9 mouse cellular contexts compared by ENCODE assay signal in the genomic region with DNA sequence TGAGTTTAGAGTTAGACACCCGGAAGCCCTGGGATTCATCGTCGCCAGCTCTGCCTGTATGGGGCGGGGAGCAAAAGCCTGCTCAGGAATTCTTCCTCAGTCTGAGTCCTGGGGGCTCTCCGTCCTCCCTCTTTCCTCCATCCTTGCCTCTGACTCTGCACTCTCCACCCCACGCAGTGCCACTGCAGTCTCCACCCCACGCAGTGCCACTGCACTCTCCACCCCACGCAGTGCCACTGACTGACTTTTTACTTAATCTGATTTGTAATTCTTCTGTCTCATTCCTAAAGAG. TPM values are rescaled to one million over a fixed set of nuclear protein-coding genes. Genes with fewer than 3 reads are reported as not detected.
DNase-seq lines count a peak whose midpoint lies in the region; ATAC-seq and TF ChIP-seq lines count a peak whose summit lies in the region.
"Had no signal": no experiment of that assay in that cellular context is flagged by ENCODE, and none has a peak within 500 bp of the region (broad histone marks: within the 10 kb centered on the region; RNA-seq: fewer than 3 reads in every experiment).

No protein-coding gene starts in this region.

- ATAC-seq in embryonic facial prominence, embryonic 11.5 days (replicated peaks; ENCODE audit: insufficient number of reproducible peaks, low FRiP score, low TSS enrichment, low read depth), result no peak
- ATAC-seq in hindbrain, embryonic 15.5 days (ENCODE audit: low FRiP score, low read depth), result no peak
- no peak for ATAC-seq in midbrain, embryonic 14.5 days (ENCODE audit: low FRiP score, low TSS enrichment)

- H3K4me2 ChIP-seq in embryonic facial prominence, embryonic 11.5 days (ENCODE audit: low read depth, low read length), result peak overlapping the region; percentile 36
- peak overlapping the region; percentile 51 for H3K4me2 ChIP-seq in hindbrain, embryonic 15.5 days
- peak overlapping the region; percentile 40 for H3K4me2 ChIP-seq in midbrain, embryonic 14.5 days (ENCODE audit: low read length)

- DNase-seq in kidney, adult 2 months, result peak; percentile 2
- no peak for DNase-seq in kidney, postnatal 14 days
- DNase-seq in embryonic facial prominence, embryonic 11.5 days (ENCODE audit: low spot score), result peak; percentile 46
- peak; percentile 25 for DNase-seq in midbrain, embryonic 14.5 days
- no peak for DNase-seq in frontal cortex, postnatal 10 days (ENCODE audit: low spot score in 2 of 2)
- no peak for DNase-seq in right cerebral cortex, postnatal 14 days
- no peak for DNase-seq in urinary bladder, postnatal 36 days (ENCODE audit: low spot score in 2 of 2)
- DNase-seq: spleen, adult 18-20 months had no signal

- no peak overlapping the region for H3K27ac ChIP-seq in kidney, adult 2 months (ENCODE audit: insufficient read depth, low read depth, low read length)
- H3K27ac ChIP-seq in embryonic facial prominence, embryonic 11.5 days (replicated peaks; ENCODE audit: low read depth, low read length), result no peak overlapping the region
- no peak overlapping the region for H3K27ac ChIP-seq in hindbrain, embryonic 15.5 days (replicated peaks)
- H3K27ac ChIP-seq in midbrain, embryonic 14.5 days (replicated peaks; ENCODE audit: low read depth, low read length), result no peak overlapping the region

- no peak for TF ChIP-seq CTCF in kidney, adult 2 months (conservative IDR thresholded peaks at IDR 0.05; ENCODE audit: insufficient read depth, insufficient read length, low read depth, low read length)

- 2% methylated on average over 8 of the region's 8 CpGs for WGBS in kidney, adult 2 months
- 4% methylated on average over 8 of the region's 8 CpGs for WGBS in embryonic facial prominence, embryonic 11.5 days
- WGBS in hindbrain, embryonic 15.5 days, result 2% methylated on average over 8 of the region's 8 CpGs
- 1% methylated on average over 8 of the region's 8 CpGs for WGBS in midbrain, embryonic 14.5 days

- H3K9ac ChIP-seq in embryonic facial prominence, embryonic 11.5 days (replicated peaks; ENCODE audit: low read length), result peak overlapping the region; percentile 44
- H3K9ac ChIP-seq in hindbrain, embryonic 15.5 days, result no peak overlapping the region
- H3K9ac ChIP-seq in midbrain, embryonic 14.5 days (replicated peaks; ENCODE audit: low read length), result no peak overlapping the region

- H3K36me3 ChIP-seq in kidney, adult 2 months (ENCODE audit: control insufficient read depth, insufficient read depth, low read length), result no peaks in the 10 kb centered on the region
- H3K36me3 ChIP-seq in embryonic facial prominence, embryonic 11.5 days (replicated peaks; ENCODE audit: control insufficient read depth, insufficient read depth, low read depth, low read length), result no peaks in the 10 kb centered on the region
- H3K36me3 ChIP-seq in hindbrain, embryonic 15.5 days, result no peaks in the 10 kb centered on the region
- H3K36me3 ChIP-seq in midbrain, embryonic 14.5 days (ENCODE audit: control insufficient read depth, insufficient read depth, low read length), result no peaks in the 10 kb centered on the region

- H3K27me3 ChIP-seq in kidney, adult 2 months (replicated peaks; ENCODE audit: control insufficient read depth, insufficient read depth, low read length), result no peaks in the 10 kb centered on the region
- H3K27me3 ChIP-seq in embryonic facial prominence, embryonic 11.5 days (ENCODE audit: control insufficient read depth, insufficient read depth, low read length), result no peaks in the 10 kb centered on the region
- 0 out of 2 replicates have a peak, but pooled peaks cover 2% of the 10 kb centered on the region for H3K27me3 ChIP-seq in hindbrain, embryonic 15.5 days
- no peaks in the 10 kb centered on the region for H3K27me3 ChIP-seq in midbrain, embryonic 14.5 days (ENCODE audit: control insufficient read depth, insufficient read depth, low read length)

- no peaks in the 10 kb centered on the region for H3K9me3 ChIP-seq in embryonic facial prominence, embryonic 11.5 days (replicated peaks; ENCODE audit: control insufficient read depth, low read length)
- H3K9me3 ChIP-seq in hindbrain, embryonic 15.5 days, result no peaks in the 10 kb centered on the region
- no peaks in the 10 kb centered on the region for H3K9me3 ChIP-seq in midbrain, embryonic 14.5 days (ENCODE audit: control insufficient read depth, low read length)

- H3K4me3 ChIP-seq in kidney, adult 2 months (ENCODE audit: insufficient read depth, low read depth, low read length), result peak overlapping the region; percentile 4
- peak overlapping the region; percentile 19 for H3K4me3 ChIP-seq in embryonic facial prominence, embryonic 11.5 days (ENCODE audit: low read depth, low read length)
- H3K4me3 ChIP-seq in hindbrain, embryonic 15.5 days, result peak overlapping the region; percentile 14
- H3K4me3 ChIP-seq in midbrain, embryonic 14.5 days (replicated peaks; ENCODE audit: low read depth, low read length), result 0 out of 2 replicates have a peak overlapping the region, but pooled peaks have one; percentile 5

- TF ChIP-seq POLR2A in kidney, adult 2 months (IDR thresholded peaks at IDR 0.05; ENCODE audit: low read depth, low read length), result no peak

- H3K4me1 ChIP-seq in kidney, adult 2 months (ENCODE audit: control insufficient read depth, insufficient read depth, low read length), result no peaks in the 10 kb centered on the region
- no peaks in the 10 kb centered on the region for H3K4me1 ChIP-seq in embryonic facial prominence, embryonic 11.5 days (ENCODE audit: control insufficient read depth, insufficient read depth, low read length)
- peaks cover 10% of the 10 kb centered on the region for H3K4me1 ChIP-seq in hindbrain, embryonic 15.5 days (replicated peaks)
- H3K4me1 ChIP-seq in midbrain, embryonic 14.5 days (ENCODE audit: control insufficient read depth, insufficient read depth, low read length), result 0 out of 2 replicates have a peak, but pooled peaks cover 9% of the 10 kb centered on the region

RNA-seq across cellular contexts. Expression of gene 4933402J07Rik, which starts 6.9 kb away (rescaled TPM):
- polyA plus RNA-seq in kidney, adult 2 months (2012; rRNA removed), result 0.07 TPM in 1 of 2 replicates, not detected in the other
- polyA plus RNA-seq in embryonic facial prominence, embryonic 11.5 days (2014; fragmentation: Nextera tagmentation; extraction: Ambion mirVana), result not detected in 2 replicates
- not detected in 2 replicates for polyA plus RNA-seq in hindbrain, embryonic 15.5 days (2015; fragmentation: Nextera tagmentation; extraction: Ambion mirVana)
- not detected in 2 replicates for polyA plus RNA-seq in midbrain, embryonic 14.5 days (2014; fragmentation: Nextera tagmentation; extraction: Ambion mirVana)

Comparison
In these comparisons a context has a peak if more than half of its experiments do, and no peak if none do; other contexts are left out.
1. DNase-seq: peak in kidney, adult 2 months (single experiment), embryonic facial prominence, embryonic 11.5 days (single experiment) and midbrain, embryonic 14.5 days (single experiment); none in kidney, postnatal 14 days (single experiment), frontal cortex, postnatal 10 days (0 of 2), right cerebral cortex, postnatal 14 days (single experiment) and urinary bladder, postnatal 36 days (0 of 2).
2. Peak in every context shown above with its lines, with median percentiles within 50 percentile points of each other: H3K4me3 ChIP-seq and H3K4me2 ChIP-seq.